Mouse (Mus musculus) embryonic fibroblast, embryonic 13.5 days (primary cell): ENCODE measurements around the gene Gm49336.

Experiments used
- CTCF ChIP-seq: IDR thresholded peaks from 2 replicates; pipeline ENCODE4 v1.5.1; 2011; ENCODE audit warnings: mild to moderate bottlenecking, control low read depth, low read length, moderate library complexity, borderline replicate concordance; ENCODE audit not compliant: insufficient read depth
- POLR2A ChIP-seq: IDR thresholded peaks from 2 replicates; pipeline ENCODE4 v1.6.1; 2011; ENCODE audit warnings: low read depth, mild to moderate bottlenecking, control low read depth, low read length, moderate library complexity

- TF ChIP-seq CTCF: no peak
- no peak for TF ChIP-seq POLR2A
Observed at GRCm38 (mm10) chr14:60290363-60290762, 39.1 kb upstream of the Gm49336 start.
